Mouse (Mus musculus): ENCODE results near the gene Hnrnpm.
A peak's percentile ranks its signal among the peaks of the same experiment; 100 is the strongest.
"Not testable (repeated sequence)": the region's sequence is repeated elsewhere in the genome, so short reads cannot be mapped to it uniquely, and the experiment has no call there.

Gene Hnrnpm

GRCm38 (mm10) chr17:33686760-33687159 lies at the start of gene Hnrnpm:
Gene Hnrnpm, minus strand, starts transcription at chr17:33686860.
- DNase-seq (ENCODE audit: low spot score in 2 of 2), result no peak

GRCm38 (mm10) chr17:33733526-33733925 lies 46.9 kb upstream of the Hnrnpm start:
- not testable (repeated sequence) for DNase-seq (ENCODE audit: low spot score in 2 of 2)

GRCm38 (mm10) chr17:33732556-33733083 lies 46.0 kb upstream of the Hnrnpm start:
- not testable (repeated sequence) for DNase-seq (ENCODE audit: low spot score in 2 of 2)

GRCm38 (mm10) chr17:33729215-33729614 lies 42.6 kb upstream of the Hnrnpm start:
- no peak for DNase-seq (ENCODE audit: low spot score in 2 of 2)

- DNase-seq (ENCODE audit: low spot score in 2 of 2), result no peak
Observed at GRCm38 (mm10) chr17:33728396-33728795, 41.7 kb upstream of the Hnrnpm start.

- no peak for DNase-seq (ENCODE audit: low spot score in 2 of 2)
Observed at GRCm38 (mm10) chr17:33719736-33720378, 33.2 kb upstream of the Hnrnpm start.

GRCm38 (mm10) chr17:33718944-33719725 lies 32.5 kb upstream of the Hnrnpm start:
- DNase-seq (ENCODE audit: low spot score in 2 of 2), result no peak

GRCm38 (mm10) chr17:33718384-33718881 lies 31.8 kb upstream of the Hnrnpm start, which contains the start of gene March2:
Gene March2, minus strand, starts transcription at chr17:33718670.
- DNase-seq (ENCODE audit: low spot score in 2 of 2), result peak; percentile 98

GRCm38 (mm10) chr17:33717982-33718381 lies 31.3 kb upstream of the Hnrnpm start:
- no peak for DNase-seq (ENCODE audit: low spot score in 2 of 2)

- DNase-seq (ENCODE audit: low spot score in 2 of 2), result no peak
Observed at GRCm38 (mm10) chr17:33717246-33717645, 30.6 kb upstream of the Hnrnpm start.

- no peak for DNase-seq (ENCODE audit: low spot score in 2 of 2)
Observed at GRCm38 (mm10) chr17:33714779-33715178, 28.1 kb upstream of the Hnrnpm start.

- no peak for DNase-seq (ENCODE audit: low spot score in 2 of 2)
Observed at GRCm38 (mm10) chr17:33713271-33713670, 26.6 kb upstream of the Hnrnpm start.

- DNase-seq (ENCODE audit: low spot score in 2 of 2), result no peak
Observed at GRCm38 (mm10) chr17:33709834-33710233, 23.2 kb upstream of the Hnrnpm start.

- DNase-seq (ENCODE audit: low spot score in 2 of 2), result no peak
Observed at GRCm38 (mm10) chr17:33703091-33703490, 16.4 kb upstream of the Hnrnpm start.

GRCm38 (mm10) chr17:33702178-33702577 lies 15.5 kb upstream of the Hnrnpm start:
- DNase-seq (ENCODE audit: low spot score in 2 of 2), result no peak

- DNase-seq (ENCODE audit: low spot score in 2 of 2), result no peak
Observed at GRCm38 (mm10) chr17:33695471-33695870, 8.8 kb upstream of the Hnrnpm start.

- DNase-seq (ENCODE audit: low spot score in 2 of 2), result peak; percentile 99
Observed at GRCm38 (mm10) chr17:33685249-33685653, 1.4 kb downstream of the Hnrnpm start.

GRCm38 (mm10) chr17:33684671-33685231 lies 1.9 kb downstream of the Hnrnpm start:
- peak; percentile 87 to 88 for DNase-seq (ENCODE audit: low spot score in 2 of 2)

GRCm38 (mm10) chr17:33681767-33682166 lies 4.9 kb downstream of the Hnrnpm start:
- no peak for DNase-seq (ENCODE audit: low spot score in 2 of 2)

- DNase-seq (ENCODE audit: low spot score in 2 of 2), result no peak
Observed at GRCm38 (mm10) chr17:33678771-33679170, 7.9 kb downstream of the Hnrnpm start.

- DNase-seq (ENCODE audit: low spot score in 2 of 2), result no peak
Observed at GRCm38 (mm10) chr17:33676086-33676485, 10.6 kb downstream of the Hnrnpm start.

GRCm38 (mm10) chr17:33675452-33675851 lies 11.2 kb downstream of the Hnrnpm start:
- no peak for DNase-seq (ENCODE audit: low spot score in 2 of 2)
